In the genomic region with DNA sequence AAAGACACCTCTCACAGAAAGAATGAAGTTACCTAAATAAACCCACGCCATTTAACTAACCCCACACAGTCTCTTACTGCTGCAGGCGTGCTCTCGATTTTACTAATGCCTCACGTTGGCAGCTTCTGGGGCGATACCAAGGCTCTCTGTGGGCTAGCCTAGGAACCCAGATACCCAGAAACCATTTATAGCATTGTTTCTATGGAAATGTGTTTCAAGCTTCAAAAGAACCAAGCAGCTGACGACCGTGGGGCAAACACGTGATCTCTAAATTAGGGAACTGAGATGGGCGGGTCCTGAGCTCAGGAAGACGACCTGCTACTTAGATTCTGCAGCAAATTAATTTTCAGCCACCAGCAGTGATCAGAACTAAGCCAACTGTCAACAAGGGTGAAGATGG, we compare ENCODE assay signal across 13 mouse cellular contexts. TPM values are rescaled to one million over a fixed set of nuclear protein-coding genes. Genes with fewer than 3 reads are reported as not detected.
DNase-seq lines count a peak whose midpoint lies in the region; ATAC-seq lines count a peak whose summit lies in the region.
"Had no signal": no experiment of that assay in that cellular context is flagged by ENCODE, and none has a peak within 500 bp of the region (broad histone marks: within the 10 kb centered on the region; RNA-seq: fewer than 3 reads in every experiment).

No protein-coding gene starts in this region.

- intact Hi-C loops in heart, postnatal 36 days (cut with DNase I): no loop called here

- H3K4me3 ChIP-seq in heart, embryonic 13.5 days: no peak overlapping the region
- no peak overlapping the region for H3K4me3 ChIP-seq in embryonic facial prominence, embryonic 10.5 days
- no peak overlapping the region for H3K4me3 ChIP-seq in macrophage (ENCODE audit: inconsistent target)
- no peak overlapping the region for H3K4me3 ChIP-seq in hindbrain, embryonic 11.5 days (ENCODE audit: low read depth, low read length)
- H3K4me3 ChIP-seq: myocyte had no signal

- peak overlapping the region; percentile 53; the same call in 1 of the 2 replicates for H3K27ac ChIP-seq in heart, embryonic 13.5 days (replicated peaks)
- H3K27ac ChIP-seq in embryonic facial prominence, embryonic 10.5 days (replicated peaks): peak overlapping the region; percentile 44; the same call in 1 of the 2 replicates
- H3K27ac ChIP-seq in macrophage: peak overlapping the region; percentile 49
- H3K27ac ChIP-seq in hindbrain, embryonic 11.5 days (ENCODE audit: low read depth, low read length): no peak overlapping the region

- no peaks in the 10 kb centered on the region for H3K36me3 ChIP-seq in heart, embryonic 13.5 days
- H3K36me3 ChIP-seq in embryonic facial prominence, embryonic 10.5 days (replicated peaks): peaks cover 12% of the 10 kb centered on the region
- no peaks in the 10 kb centered on the region for H3K36me3 ChIP-seq in macrophage (ENCODE audit: inconsistent target)
- H3K36me3 ChIP-seq in hindbrain, embryonic 11.5 days (ENCODE audit: control insufficient read depth, insufficient read depth, low read length): no peaks in the 10 kb centered on the region

- H3K9ac ChIP-seq in heart, embryonic 13.5 days: no peak overlapping the region
- H3K9ac ChIP-seq in hindbrain, embryonic 11.5 days (ENCODE audit: low read depth, low read length): no peak overlapping the region

- peaks cover 79% of the 10 kb centered on the region for H3K4me1 ChIP-seq in heart, embryonic 13.5 days
- peaks cover 64% of the 10 kb centered on the region for H3K4me1 ChIP-seq in embryonic facial prominence, embryonic 10.5 days
- no peaks in the 10 kb centered on the region; the same call in 1 of the 2 replicates for H3K4me1 ChIP-seq in hindbrain, embryonic 11.5 days (replicated peaks; ENCODE audit: control insufficient read depth, insufficient read depth, low read length)

- H3K4me2 ChIP-seq in heart, embryonic 13.5 days: peak overlapping the region; percentile 27; the same call in 1 of the 2 replicates
- H3K4me2 ChIP-seq in hindbrain, embryonic 11.5 days (replicated peaks; ENCODE audit: low read depth, low read length): no peak overlapping the region

- no peak for ATAC-seq in heart, embryonic 13.5 days (ENCODE audit: extremely low read depth, insufficient number of reproducible peaks, low FRiP score, low TSS enrichment)
- peak; percentile 10 for ATAC-seq in CD4-positive, CD25-positive, alpha-beta regulatory T cell, adult 4 months
- no peak for ATAC-seq in hindbrain, embryonic 11.5 days (ENCODE audit: low FRiP score)
- ATAC-seq: forebrain, embryonic 16.5 days had no signal

- WGBS in heart, embryonic 13.5 days: 75% methylated on average over 10 of the region's 10 CpGs
- 82% methylated on average over 10 of the region's 10 CpGs for WGBS in embryonic facial prominence, embryonic 10.5 days
- 39% methylated on average over 10 of the region's 10 CpGs for WGBS in macrophage (ENCODE audit: missing documents)
- WGBS in hindbrain, embryonic 11.5 days: 88% methylated on average over 10 of the region's 10 CpGs

- no peak for DNase-seq in heart, postnatal 36 days
- DNase-seq in embryonic facial prominence, embryonic 10.5 days (ENCODE audit: low spot score): no peak
- no peak for DNase-seq in testis, postnatal 14 days (ENCODE audit: low spot score)
- DNase-seq in hindbrain, embryonic 11.5 days (ENCODE audit: low spot score): no peak
- DNase-seq in T-cell, adult 2 months (ENCODE audit: low spot score): no peak
- DNase-seq: adrenal gland, postnatal 36 days; kidney, adult 9 months; lung, postnatal 14 days had no signal

- peaks cover 100% of the 10 kb centered on the region for H3K79me2 ChIP-seq in macrophage (ENCODE audit: inconsistent target)

- no peaks in the 10 kb centered on the region for H3K9me3 ChIP-seq in heart, embryonic 13.5 days
- H3K9me3 ChIP-seq in embryonic facial prominence, embryonic 10.5 days: no peaks in the 10 kb centered on the region
- H3K9me3 ChIP-seq in hindbrain, embryonic 11.5 days (ENCODE audit: control insufficient read depth, low read length): no peaks in the 10 kb centered on the region

- H3K27me3 ChIP-seq in heart, embryonic 13.5 days (replicated peaks): no peaks in the 10 kb centered on the region
- no peaks in the 10 kb centered on the region for H3K27me3 ChIP-seq in embryonic facial prominence, embryonic 10.5 days (replicated peaks; ENCODE audit: low read depth, poor library complexity, severe bottlenecking)
- H3K27me3 ChIP-seq in hindbrain, embryonic 11.5 days (ENCODE audit: control insufficient read depth, insufficient read depth, low read length): no peaks in the 10 kb centered on the region

RNA-seq across cellular contexts. Expression of a gene that starts 16.1 kb away (rescaled TPM):
- polyA plus RNA-seq in heart, embryonic 13.5 days (2015; fragmentation: Nextera tagmentation; extraction: Ambion mirVana): 6.8 and 7.3 TPM in 2 replicates
- 10 to 100 TPM; 15.6 to 15.9 TPM for total RNA-seq in heart, postnatal 36 days (2021)
- 1 to 10 TPM; 7.3 to 8.2 TPM for polyA plus RNA-seq in CD4-positive, CD25-positive, alpha-beta regulatory T cell, adult 4 months (2017; shearing (Covaris generic))
- 7.3 and 8.2 TPM in 2 replicates for polyA plus RNA-seq in embryonic facial prominence, embryonic 10.5 days (2016; fragmentation: Nextera tagmentation; extraction: Ambion mirVana)
- total RNA-seq in macrophage (2018; cell fraction: chromatin; rRNA removed): 100 to 1,000 TPM in 11 of 26 experiments, 10 to 100 TPM in 15; 35.5 to 286 (median 91.6) TPM
- 10 to 100 TPM; 12.1 to 56.7 (median 24.1) TPM for total RNA-seq in macrophage (2018; cell fraction: cytosol; rRNA removed)
- 100 to 1,000 TPM in 4 of 26 experiments, 10 to 100 TPM in 22; 27.9 to 188 (median 59.0) TPM for total RNA-seq in macrophage (2018; cell fraction: nucleus; rRNA removed)
- polyA plus RNA-seq in macrophage (2018): 11.0 to 13.7 TPM (median 13.5 TPM) in 3 replicates
- polyA plus RNA-seq in hindbrain, embryonic 11.5 days (2014; fragmentation: Nextera tagmentation; extraction: Ambion mirVana): 4.2 and 6.1 TPM in 2 replicates

RNA-seq across cellular contexts. Expression of a gene that starts 54.3 kb away (rescaled TPM):
- 0.48 and 0.65 TPM in 2 replicates for polyA plus RNA-seq in heart, embryonic 13.5 days (2015; fragmentation: Nextera tagmentation; extraction: Ambion mirVana)
- under 1 TPM; 0.11 to 0.22 TPM for total RNA-seq in heart, postnatal 36 days (2021)
- polyA plus RNA-seq in CD4-positive, CD25-positive, alpha-beta regulatory T cell, adult 4 months (2017; shearing (Covaris generic)): not detected
- polyA plus RNA-seq in embryonic facial prominence, embryonic 10.5 days (2016; fragmentation: Nextera tagmentation; extraction: Ambion mirVana): 1.3 and 1.6 TPM in 2 replicates
- 10 to 100 TPM in 4 of 26 experiments, 1 to 10 TPM in 22; 1.5 to 28.6 (median 5.5) TPM for total RNA-seq in macrophage (2018; cell fraction: chromatin; rRNA removed)
- total RNA-seq in macrophage (2018; cell fraction: cytosol; rRNA removed): under 1 TPM; 0.06 to 0.74 (median 0.29) TPM
- 10 to 100 TPM in 5 of 26 experiments, 1 to 10 TPM in 20, under 1 TPM in 1; 0.96 to 33.0 (median 4.4) TPM for total RNA-seq in macrophage (2018; cell fraction: nucleus; rRNA removed)
- 0.13 to 0.29 TPM (median 0.20 TPM) in 3 replicates for polyA plus RNA-seq in macrophage (2018)
- polyA plus RNA-seq in hindbrain, embryonic 11.5 days (2014; fragmentation: Nextera tagmentation; extraction: Ambion mirVana): 2.4 and 2.6 TPM in 2 replicates
